Mouse (Mus musculus): ENCODE results near the gene Lnpk. TPM values are rescaled to one million over a fixed set of nuclear protein-coding genes. Genes with fewer than 3 reads are reported as not detected.
A peak's percentile ranks its signal among the peaks of the same experiment; 100 is the strongest.

The Lnpk gene
- total RNA-seq, 2 experiments from 2014 or later: 69.7 to 77.6 TPM

GRCm38 (mm10) chr2:74500307-74500706 is 78.9 kb downstream of the Lnpk start:
- intact Hi-C loops (cut with DNase I): loop anchor here (2.0 to 10.0 kb wide), 2 partner anchors 76 to 116 kb away; no protein-coding TSS in a partner anchor
- peak in 1 of 2 experiments; percentile 60 for DNase-seq (ENCODE audit: low spot score in 2 of 2)

DNA sequence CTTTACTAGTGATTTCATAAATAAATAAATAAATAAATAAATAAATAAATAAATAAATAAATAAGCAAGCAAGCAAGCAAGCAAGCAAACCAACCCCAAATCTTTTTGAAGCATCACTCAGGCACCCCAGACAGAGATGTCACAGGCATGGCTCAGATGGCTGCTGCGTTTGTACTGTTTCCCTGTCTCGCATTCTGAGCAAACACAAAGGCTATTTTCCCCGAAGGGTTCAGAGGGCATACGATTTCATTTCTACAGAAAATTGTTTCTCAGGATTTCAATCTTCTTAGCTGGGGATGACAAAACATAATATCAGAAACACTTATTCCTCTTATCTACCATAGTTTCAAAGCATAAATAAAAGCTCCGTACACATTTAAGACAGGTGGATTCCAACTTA is 81.4 kb downstream of the Lnpk start:
- intact Hi-C loops (cut with DNase I): no loop called here

DNA sequence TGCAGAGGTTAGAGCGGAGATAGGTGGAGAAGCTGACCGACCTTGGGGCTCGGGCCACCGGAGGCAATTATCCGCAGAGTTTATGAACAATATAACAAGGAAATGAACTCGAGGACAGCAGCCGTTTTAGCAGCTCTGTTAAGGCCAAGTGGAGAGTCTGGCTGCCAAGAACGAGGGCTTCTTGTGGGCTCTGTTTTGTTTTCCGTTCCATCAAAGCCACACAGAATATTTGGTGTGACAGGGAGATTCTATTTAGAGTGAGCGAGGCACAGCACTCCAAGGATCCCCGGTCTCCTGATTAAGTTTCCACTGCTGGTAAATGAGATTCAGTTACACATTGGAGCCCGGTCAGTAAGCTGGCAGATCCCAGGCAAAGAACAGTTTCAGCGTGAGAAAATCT is 87.8 kb downstream of the Lnpk start:
- intact Hi-C loops (cut with DNase I): no loop called here
- DNase-seq (ENCODE audit: low spot score in 2 of 2): no peak

More for the DNA sequence above, 81.4 kb downstream of the Lnpk start:
- no peak for DNase-seq (ENCODE audit: low spot score in 2 of 2)

- intact Hi-C loops (cut with DNase I): no loop called here
Observed at GRCm38 (mm10) chr2:74490186-74490585, 89.0 kb downstream of the Lnpk start.

DNA sequence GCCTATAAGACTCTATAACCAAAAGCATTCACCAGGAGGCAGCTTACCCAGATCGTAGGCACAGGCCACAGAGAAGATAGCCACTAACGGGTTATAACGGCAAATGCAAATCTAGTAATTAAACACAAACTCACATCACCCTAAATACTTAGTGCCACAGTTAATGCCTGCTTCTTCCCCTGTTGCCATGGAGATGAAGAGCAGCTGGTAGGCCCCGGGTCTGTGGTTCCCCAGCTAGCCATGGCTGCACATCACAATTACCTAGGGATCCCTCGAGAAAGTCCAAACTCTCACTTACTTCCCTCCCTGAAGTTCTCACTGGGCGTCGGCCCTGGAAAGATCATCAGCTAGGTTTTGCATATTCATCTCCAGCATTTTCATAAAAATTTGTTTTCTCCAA is 90.8 kb downstream of the Lnpk start:
- DNase-seq (ENCODE audit: low spot score in 2 of 2): no peak
- intact Hi-C loops (cut with DNase I): no loop called here

More at GRCm38 (mm10) chr2:74490186-74490585, 89.0 kb downstream of the Lnpk start:
- DNase-seq (ENCODE audit: low spot score in 2 of 2): no peak

- intact Hi-C loops (cut with DNase I): no loop called here
- no peak for DNase-seq (ENCODE audit: low spot score in 2 of 2)
Observed at GRCm38 (mm10) chr2:74482651-74483050, 96.6 kb downstream of the Lnpk start.

- no peak for DNase-seq (ENCODE audit: low spot score in 2 of 2)
- intact Hi-C loops (cut with DNase I): no loop called here
Observed at GRCm38 (mm10) chr2:74482086-74482485, 97.1 kb downstream of the Lnpk start.

Other genes starting within 250 kb of the Lnpk start
- not detected for gene Evx2, start 80.1 kb upstream of the Lnpk start, total RNA-seq (2021)
- not detected for gene Hoxd13, start 88.9 kb upstream of the Lnpk start, total RNA-seq (2021)
- not detected for gene Hoxd12, start 95.6 kb upstream of the Lnpk start, total RNA-seq (2021)
- gene Hoxd11, start 100.1 kb upstream of the Lnpk start, total RNA-seq (2021): not detected
- gene Hoxd10, start 112.5 kb upstream of the Lnpk start, total RNA-seq (2021): not detected
- not detected for gene Hoxd9, start 118.3 kb upstream of the Lnpk start, total RNA-seq (2021)
- under 1 TPM in 1 of 2 experiments, not detected in 1; 0.14 TPM for gene Hoxd8, start 125.2 kb upstream of the Lnpk start, total RNA-seq (2021)
- not detected for gene Hoxd3, start 132.5 kb upstream of the Lnpk start, total RNA-seq (2021)
- not detected for gene Hoxd4, start 132.5 kb upstream of the Lnpk start, total RNA-seq (2021)
- gene Gm28230, start 147.3 kb upstream of the Lnpk start, total RNA-seq (2021): not detected
- under 1 TPM in 1 of 2 experiments, not detected in 1; 0.37 TPM for gene Hoxd1, start 183.5 kb upstream of the Lnpk start, total RNA-seq (2021)
- gene Mtx2, start 246.4 kb upstream of the Lnpk start, total RNA-seq (2021): 10 to 100 TPM; 43.5 to 49.0 TPM

Data from left cerebral cortex, postnatal 25 days (tissue).